Mouse (Mus musculus) brain, embryonic 14.5 days (tissue): ENCODE results near the gene Wipf2. TPM values are rescaled to one million over a fixed set of nuclear protein-coding genes. Genes with fewer than 3 reads are reported as not detected.
A peak's percentile ranks its signal among the peaks of the same experiment; 100 is the strongest.

Experiments
- DNase-seq: peaks from one replicate; pipeline ENCODE4 v3.0.0-alpha.2; 2011; ENCODE audit warnings: low read depth
- CTCF ChIP-seq: fragments of 200-500 bp; IDR thresholded peaks from 2 replicates; pipeline ENCODE4 v1.5.1; 2012; ENCODE audit warnings: inconsistent platforms, mild to moderate bottlenecking, moderate library complexity, borderline replicate concordance; ENCODE audit not compliant: insufficient read depth, insufficient read length; ENCODE audit errors: extremely low read depth
- POLR2A ChIP-seq: fragments of 200-500 bp; IDR thresholded peaks from 2 replicates; pipeline ENCODE4 v1.6.1; 2012; ENCODE audit warnings: mild to moderate bottlenecking, inconsistent platforms, borderline replicate concordance; ENCODE audit not compliant: poor library complexity, insufficient read depth, insufficient read length, severe bottlenecking; ENCODE audit errors: extremely low read depth
- polyA plus RNA-seq: library from polyadenylated mRNA; depleted of rRNA; stranded (reverse); fragments of >200 nt; gene quantifications from 2 replicates; pipeline ENCODE4 v1.2.3, GENCODE M21; 2012

Wipf2 gene
- polyA plus RNA-seq, 1 experiment: 14.7 TPM

- TF ChIP-seq POLR2A (no peak), CTCF (no peak)
- DNase-seq: no peak
Measured at GRCm38 (mm10) chr11:98837231-98837704, 26.2 kb upstream of the Wipf2 start.

GRCm38 (mm10) chr11:98837917-98838316 lies 25.5 kb upstream of the Wipf2 start:
- TF ChIP-seq CTCF: no peak
- no peak for TF ChIP-seq POLR2A
- no peak for DNase-seq

GRCm38 (mm10) chr11:98838512-98838911 lies 24.9 kb upstream of the Wipf2 start:
- TF ChIP-seq CTCF (no peak), POLR2A (no peak)
- DNase-seq: no peak

- TF ChIP-seq CTCF (no peak), POLR2A (no peak)
- DNase-seq: no peak
Measured at GRCm38 (mm10) chr11:98839402-98839801, 24.0 kb upstream of the Wipf2 start.

- TF ChIP-seq CTCF (no peak), POLR2A (no peak)
- no peak for DNase-seq
Measured at GRCm38 (mm10) chr11:98839897-98840296, 23.5 kb upstream of the Wipf2 start.

- TF ChIP-seq POLR2A (no peak), CTCF (peak; percentile 18; the same call in 1 of the 2 replicates)
- no peak for DNase-seq
Measured at GRCm38 (mm10) chr11:98846016-98846415, 17.4 kb upstream of the Wipf2 start.

- TF ChIP-seq POLR2A (no peak), CTCF (no peak)
Measured at GRCm38 (mm10) chr11:98846865-98847604, 16.4 kb upstream of the Wipf2 start.

GRCm38 (mm10) chr11:98849196-98849894 lies 14.1 kb upstream of the Wipf2 start:
- TF ChIP-seq POLR2A: no peak
- TF ChIP-seq CTCF: no peak
- DNase-seq: peak; percentile 40

More at GRCm38 (mm10) chr11:98846865-98847604, 16.4 kb upstream of the Wipf2 start:
- no peak for DNase-seq

- TF ChIP-seq CTCF: no peak
- no peak for TF ChIP-seq POLR2A
- peak; percentile 78 for DNase-seq
Measured at GRCm38 (mm10) chr11:98850100-98851093, 13.0 kb upstream of the Wipf2 start.

GRCm38 (mm10) chr11:98854116-98854515 lies 9.3 kb upstream of the Wipf2 start:
- TF ChIP-seq POLR2A (no peak), CTCF (no peak)
- no peak for DNase-seq

- TF ChIP-seq POLR2A: no peak
- TF ChIP-seq CTCF: no peak
- DNase-seq: no peak
Measured at GRCm38 (mm10) chr11:98854659-98855058, 8.8 kb upstream of the Wipf2 start.
